26 mouse cellular contexts compared by ENCODE assay signal in the genomic region with DNA sequence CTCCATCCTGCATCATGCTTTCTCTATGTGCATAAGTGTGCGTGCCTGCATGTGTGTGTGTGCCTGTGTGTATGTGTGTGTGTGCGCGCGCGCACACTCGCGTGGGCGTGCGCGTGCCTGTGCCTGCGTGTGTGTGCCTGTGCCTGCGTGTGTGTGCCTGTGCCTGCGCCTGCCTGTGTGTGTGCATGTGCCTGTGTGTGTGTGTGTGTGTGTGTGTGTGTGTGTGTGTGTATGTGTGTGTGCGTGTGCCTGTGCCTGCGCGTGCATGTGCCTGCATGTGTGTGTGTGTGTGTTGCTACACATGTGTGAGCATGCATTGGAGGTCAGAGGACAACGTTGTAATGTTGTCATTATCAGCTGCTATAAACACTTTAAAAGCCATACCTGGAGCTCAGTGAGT.
"Had no signal": no experiment of that assay in that cellular context is flagged by ENCODE, and none has a peak within 500 bp of the region (broad histone marks: within the 10 kb centered on the region; RNA-seq: fewer than 3 reads in every experiment).

No protein-coding gene starts in this region.

- H3K4me1 ChIP-seq: heart, embryonic 10.5 days; hindbrain, embryonic 10.5 days; limb, embryonic 10.5 days had no signal

- H3K4me3 ChIP-seq: gastrocnemius, adult 2 months; heart, embryonic 10.5 days; heart, embryonic 12.5 days; hindbrain, embryonic 10.5 days; hindbrain, embryonic 12.5 days; intestine, embryonic 15.5 days; layer of hippocampus, adult 2 months; left cerebral cortex, adult 2 months; limb, embryonic 10.5 days; limb, embryonic 12.5 days had no signal

- H3K9ac ChIP-seq: heart, embryonic 12.5 days; hindbrain, embryonic 12.5 days; hindbrain, embryonic 14.5 days; intestine, embryonic 15.5 days; limb, embryonic 12.5 days had no signal

- H3K27me3 ChIP-seq: heart, embryonic 12.5 days; hindbrain, embryonic 12.5 days; intestine, embryonic 15.5 days had no signal

- DNase-seq: gastrocnemius, adult 2 months; gastrocnemius, postnatal 10 days; gastrocnemius, postnatal 25 days; heart, adult 18-20 months; heart, postnatal 10 days; heart, postnatal 4 days; kidney, adult 18-20 months; kidney, adult 8-10 months; kidney, postnatal 10 days; kidney, postnatal 25 days; kidney, postnatal 4 days; liver had no signal

- H3K36me3 ChIP-seq: heart, embryonic 10.5 days; heart, embryonic 12.5 days; hindbrain, embryonic 10.5 days; hindbrain, embryonic 12.5 days; intestine, embryonic 15.5 days; limb, embryonic 10.5 days; limb, embryonic 12.5 days had no signal

- H3K27ac ChIP-seq: gastrocnemius, adult 2 months; heart, embryonic 10.5 days; hindbrain, embryonic 10.5 days; hindbrain, embryonic 12.5 days; hindbrain, embryonic 14.5 days; intestine, embryonic 15.5 days; layer of hippocampus, adult 2 months; left cerebral cortex, adult 2 months; limb, embryonic 10.5 days; limb, embryonic 12.5 days had no signal

- ATAC-seq: hindbrain, embryonic 16.5 days; inflammation-experienced regulatory T-cells, adult 6 months; intestine, embryonic 15.5 days; intestine, postnatal 0 days had no signal

- H3K9me3 ChIP-seq: heart, embryonic 10.5 days; heart, embryonic 12.5 days; hindbrain, embryonic 10.5 days; hindbrain, embryonic 12.5 days; intestine, embryonic 15.5 days; limb, embryonic 10.5 days; limb, embryonic 12.5 days had no signal

- H3K4me2 ChIP-seq: heart, embryonic 12.5 days; hindbrain, embryonic 12.5 days; hindbrain, embryonic 14.5 days; intestine, embryonic 15.5 days; limb, embryonic 12.5 days; liver, embryonic 11.5 days had no signal
